Mouse (Mus musculus) ovary, adult 2 months (tissue): Measurements from ENCODE around the gene Lbh. TPM values are rescaled to one million over a fixed set of nuclear protein-coding genes. Genes with fewer than 3 reads are reported as not detected.

ENCODE experiments used
- polyA plus RNA-seq: library from polyadenylated mRNA; depleted of rRNA; stranded (reverse); fragments of >200 nt; gene quantifications from 2 replicates; pipeline ENCODE4 v1.2.3, GENCODE M21; 2012; rRNA removed

The Lbh gene
- polyA plus RNA-seq = 106 and 107 TPM in 2 replicates

GRCm38 (mm10) chr17:72918053-72918452, at the start of gene Lbh:
TSS of gene Lbh (plus strand) at chr17:72918305.

Other genes with a start within 250 kb of the Lbh start
- gene Ypel5, start 81.9 kb upstream of the Lbh start, polyA plus RNA-seq = 8.6 and 8.9 TPM in 2 replicates
- 5.2 and 5.9 TPM in 2 replicates for gene Lclat1, start 189.7 kb downstream of the Lbh start, polyA plus RNA-seq